Mouse (Mus musculus): ENCODE data around the gene Cntnap2.

Cntnap2 gene

DNA sequence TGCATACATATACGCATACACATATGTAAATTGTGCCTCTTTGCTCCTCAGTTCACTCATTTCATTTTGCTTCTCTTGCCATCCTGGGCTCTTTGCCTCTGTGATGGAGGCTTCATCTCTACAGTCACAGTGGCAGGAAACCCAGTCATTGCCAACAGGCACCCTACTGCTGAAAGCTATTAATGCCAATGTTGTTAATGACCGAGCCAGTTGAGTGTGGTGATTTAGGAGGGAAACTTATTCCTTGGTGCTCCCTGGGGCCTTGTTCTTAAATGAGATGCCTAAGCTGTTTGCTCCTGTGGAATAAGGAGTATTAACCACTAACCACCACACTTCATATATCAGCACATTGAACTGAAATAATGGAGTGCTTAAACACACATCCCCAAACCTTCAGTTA is 1640.2 kb downstream of the Cntnap2 start:
- DNase-seq (ENCODE audit: low read depth), result no peak

DNA sequence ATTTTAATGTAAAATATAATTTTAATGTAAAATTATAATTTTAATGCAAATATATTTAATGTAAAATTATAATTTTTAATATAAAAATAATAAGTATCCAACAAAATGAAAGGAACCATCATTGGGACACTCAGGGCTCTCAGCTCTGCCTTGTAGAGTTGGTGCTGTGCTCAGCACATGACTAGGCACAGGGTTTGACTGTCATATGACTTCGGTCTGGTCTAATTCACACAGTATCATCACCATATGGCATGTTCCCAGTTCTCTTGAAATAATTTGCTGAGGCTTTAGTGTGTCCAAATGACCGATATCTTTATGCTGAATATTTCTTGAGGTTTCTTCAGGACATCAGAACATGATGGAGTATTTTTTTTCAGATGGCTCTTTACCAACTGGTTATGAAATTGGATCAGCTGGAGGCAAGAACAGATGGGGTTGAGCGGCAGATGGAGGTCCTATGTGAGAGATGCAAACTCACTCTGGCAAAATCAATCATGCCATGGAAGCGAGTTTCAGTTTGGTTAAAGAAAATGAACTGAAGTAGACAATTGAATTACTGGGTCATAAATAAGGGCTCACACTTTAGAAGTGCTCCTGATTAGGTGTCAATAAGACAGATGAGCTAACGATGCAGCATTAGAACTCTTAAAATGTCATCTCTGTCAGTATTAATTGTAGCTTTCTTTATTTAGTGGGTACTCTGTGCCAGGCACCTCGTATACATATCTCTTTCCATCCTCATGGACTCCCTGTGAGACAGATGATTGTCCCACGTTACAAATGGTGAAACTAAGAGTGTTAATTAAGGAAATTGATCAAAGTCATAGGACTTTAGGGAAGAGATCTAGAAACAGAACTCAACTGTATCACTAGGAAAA is 1645.4 kb downstream of the Cntnap2 start:
- DNase-seq (ENCODE audit: low read depth), result no peak

DNA sequence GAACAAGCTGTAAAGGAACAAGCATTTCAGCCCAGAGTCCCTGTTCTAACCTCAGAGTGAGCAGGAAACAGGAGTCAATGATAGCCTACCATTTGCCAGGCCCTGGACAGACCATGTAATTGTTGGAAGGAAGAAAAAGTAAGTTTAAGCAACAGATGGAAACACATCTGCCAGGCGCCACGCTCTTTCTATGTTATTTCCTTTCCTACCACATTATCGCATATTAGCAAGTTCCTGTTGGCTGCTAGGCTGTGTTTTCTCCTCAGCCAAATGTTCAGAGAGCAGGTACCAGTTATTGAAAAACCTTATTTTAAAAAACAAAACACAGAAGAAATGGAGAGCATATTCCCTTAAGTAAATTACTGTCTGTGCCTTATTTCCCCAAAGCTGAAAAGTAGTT is 1646.8 kb downstream of the Cntnap2 start:
- no peak for DNase-seq (ENCODE audit: low read depth)

DNA sequence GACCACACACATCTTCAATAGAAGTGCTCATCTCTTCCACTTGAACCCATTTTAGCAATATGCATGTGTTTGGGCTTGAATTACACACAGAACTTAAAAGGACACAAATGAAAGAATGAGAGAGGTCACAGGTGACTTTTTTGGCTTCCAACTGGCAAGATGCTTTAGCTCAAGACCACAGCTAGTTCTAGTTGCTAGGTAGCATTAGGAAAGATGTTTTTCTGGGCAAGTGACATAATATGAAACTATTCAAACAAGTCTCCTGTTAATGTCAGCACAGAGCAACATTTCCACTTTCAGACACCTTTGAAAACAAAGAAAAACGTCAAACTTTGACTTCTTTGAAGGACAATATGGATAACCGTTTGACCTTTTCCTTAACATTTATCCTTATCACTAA is 1657.4 kb downstream of the Cntnap2 start:
- DNase-seq (ENCODE audit: low read depth), result no peak

DNA sequence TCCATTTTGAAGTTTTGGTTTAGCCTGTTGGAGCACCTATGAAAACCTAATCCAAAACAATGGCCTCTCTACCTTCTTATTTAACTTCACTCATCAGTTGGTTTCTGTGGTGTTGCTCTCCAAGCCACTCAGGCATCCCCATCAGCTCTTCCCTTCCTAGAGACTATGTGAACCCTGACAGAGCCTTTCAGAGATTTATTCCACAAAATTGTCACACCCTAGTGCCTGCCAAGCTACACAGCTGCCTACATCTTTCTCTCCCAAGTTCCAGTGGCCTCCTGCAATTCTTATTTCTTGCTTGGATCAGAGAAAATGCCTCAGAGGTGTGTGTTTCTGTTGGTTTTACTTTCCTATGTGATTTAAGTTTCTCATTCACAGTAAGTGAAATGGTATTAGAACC is 1674.6 kb downstream of the Cntnap2 start:
- DNase-seq (ENCODE audit: low read depth), result no peak

DNA sequence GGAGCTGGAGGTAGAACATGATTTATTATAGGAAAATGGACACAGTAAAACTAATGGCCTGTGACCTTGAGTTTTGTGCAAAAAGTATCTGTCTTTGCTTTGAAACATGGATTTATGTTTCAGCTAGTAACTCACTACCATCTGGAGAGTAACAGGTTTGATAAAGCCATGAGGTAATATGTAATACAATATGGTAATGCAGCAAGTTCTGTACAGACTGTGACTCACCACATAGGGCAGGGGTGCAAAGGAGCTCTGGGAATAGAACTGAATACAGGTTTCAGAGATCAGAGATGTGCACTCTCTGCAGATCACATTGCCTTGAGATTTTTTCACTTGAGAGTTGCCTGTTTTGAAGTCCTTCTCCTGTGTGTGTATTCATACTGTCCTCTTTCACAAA is 1689.3 kb downstream of the Cntnap2 start:
- no peak for DNase-seq (ENCODE audit: low read depth)

DNA sequence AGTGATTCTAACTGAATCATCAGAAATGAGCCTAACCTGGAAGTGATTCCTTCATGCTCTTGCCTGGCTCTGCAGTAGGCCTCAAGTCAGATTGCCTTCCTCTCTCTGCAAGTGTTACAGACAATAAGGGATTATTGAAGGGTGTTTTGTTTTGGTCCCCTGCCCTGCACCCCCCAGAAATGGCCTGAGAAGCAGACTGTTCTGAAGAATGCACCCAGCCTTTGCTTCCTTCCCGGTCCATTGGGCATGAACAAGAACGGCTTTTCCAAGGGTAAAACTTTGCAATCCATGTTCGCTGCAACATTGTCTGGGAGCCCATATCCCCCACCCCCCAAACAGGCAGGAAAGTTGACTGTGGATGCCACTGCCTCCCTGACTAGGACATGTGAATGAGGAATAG is 1704.3 kb downstream of the Cntnap2 start:
- DNase-seq (ENCODE audit: low read depth), result no peak

DNA sequence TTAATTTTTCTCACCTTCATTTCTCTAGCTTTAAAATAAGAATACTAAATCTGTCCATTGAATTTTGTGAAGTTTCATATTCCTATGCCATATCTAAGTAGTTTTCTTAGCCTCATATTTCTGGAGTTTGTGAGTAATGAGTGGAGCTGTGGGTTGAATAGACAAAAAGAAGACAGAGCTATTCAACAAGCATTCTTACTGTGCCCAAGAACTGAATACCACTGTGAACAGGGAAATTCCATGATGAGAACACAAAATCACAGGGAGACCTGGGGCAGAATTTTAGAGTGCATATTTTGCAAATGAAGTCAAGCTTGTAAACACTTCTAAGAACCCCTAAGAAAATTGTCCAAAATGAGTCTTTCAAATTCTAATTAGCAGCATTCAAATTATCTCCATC is 1715.4 kb downstream of the Cntnap2 start:
- no peak for DNase-seq (ENCODE audit: low read depth)

DNA sequence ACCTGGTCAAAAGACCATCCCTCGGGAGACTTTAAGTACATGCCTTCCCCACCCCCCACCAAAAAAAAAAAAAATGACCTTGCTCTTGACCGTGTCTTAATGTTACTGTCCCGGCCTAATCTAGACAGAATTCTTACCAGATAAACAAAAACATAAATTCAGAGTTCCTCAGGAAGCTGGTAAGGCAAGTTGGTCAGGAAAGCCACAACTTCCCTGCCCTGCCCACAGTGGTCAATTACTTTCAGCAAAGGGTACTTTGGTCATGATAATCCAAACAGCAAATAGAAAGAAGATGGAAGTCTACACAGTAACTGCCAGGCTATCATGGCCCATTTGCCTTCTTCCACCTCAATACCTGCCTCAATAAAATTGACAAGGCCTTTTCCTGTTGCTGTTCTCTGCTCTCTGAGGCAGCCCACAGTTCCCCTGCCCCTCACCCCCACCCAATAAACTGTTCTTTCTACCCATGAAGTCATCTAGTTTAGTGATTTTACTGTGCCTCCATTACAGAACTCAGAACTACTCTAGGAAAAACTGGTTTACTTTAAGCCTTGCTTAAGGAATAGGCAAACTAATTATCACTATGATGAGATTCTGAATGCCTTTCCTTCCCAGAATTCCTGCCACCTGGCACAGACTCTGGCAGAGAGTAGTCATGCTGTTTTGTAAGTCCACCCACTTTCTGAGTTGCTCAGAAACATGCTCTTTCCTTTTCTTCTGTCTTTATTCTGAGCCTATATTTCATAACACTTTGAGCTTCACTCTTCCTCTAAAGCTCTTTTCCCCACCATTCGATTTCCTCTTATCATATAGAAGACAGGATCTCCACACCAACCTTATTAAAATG is 1743.3 kb downstream of the Cntnap2 start:
- DNase-seq (ENCODE audit: low read depth), result no peak

DNA sequence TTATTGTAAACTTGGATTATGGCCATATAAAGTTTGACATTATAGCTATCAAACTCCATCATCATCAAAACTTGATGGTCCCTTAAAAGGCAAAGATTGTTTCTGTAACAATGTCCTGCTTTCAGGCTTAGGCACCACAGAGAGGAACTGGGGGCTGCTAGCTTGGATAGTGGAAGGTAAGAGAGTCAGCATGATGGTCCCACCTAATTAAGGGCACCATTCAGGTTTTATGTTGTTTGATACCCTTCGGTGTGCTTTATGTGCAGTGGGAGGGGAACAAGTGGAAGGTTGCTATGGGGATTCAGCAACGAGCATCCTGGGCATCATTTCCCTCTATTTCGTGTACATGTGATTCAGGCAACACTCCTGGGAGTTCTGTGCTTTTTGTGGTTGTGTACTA is 1797.5 kb downstream of the Cntnap2 start:
- DNase-seq (ENCODE audit: low read depth), result no peak

DNA sequence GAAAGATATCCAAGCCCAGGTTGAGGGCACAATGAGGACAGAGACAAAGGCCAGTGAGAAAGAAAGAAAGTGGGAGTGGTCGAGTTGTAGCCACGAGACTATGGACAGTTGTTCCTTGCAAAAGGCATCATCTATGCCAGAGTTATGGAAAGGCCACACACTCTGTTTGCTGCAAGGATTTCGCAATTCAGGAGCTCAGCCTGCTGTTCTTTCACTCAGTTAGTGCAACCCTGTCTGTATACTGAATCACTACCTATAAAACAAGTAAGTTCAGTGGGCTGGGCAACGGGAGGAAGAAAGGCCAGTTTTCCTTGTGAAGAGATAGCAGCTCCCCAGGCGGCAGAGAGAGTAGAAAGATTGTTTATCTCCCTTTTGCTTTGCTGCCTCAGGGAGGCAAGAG is 1801.9 kb downstream of the Cntnap2 start:
- no peak for DNase-seq (ENCODE audit: low read depth)

DNA sequence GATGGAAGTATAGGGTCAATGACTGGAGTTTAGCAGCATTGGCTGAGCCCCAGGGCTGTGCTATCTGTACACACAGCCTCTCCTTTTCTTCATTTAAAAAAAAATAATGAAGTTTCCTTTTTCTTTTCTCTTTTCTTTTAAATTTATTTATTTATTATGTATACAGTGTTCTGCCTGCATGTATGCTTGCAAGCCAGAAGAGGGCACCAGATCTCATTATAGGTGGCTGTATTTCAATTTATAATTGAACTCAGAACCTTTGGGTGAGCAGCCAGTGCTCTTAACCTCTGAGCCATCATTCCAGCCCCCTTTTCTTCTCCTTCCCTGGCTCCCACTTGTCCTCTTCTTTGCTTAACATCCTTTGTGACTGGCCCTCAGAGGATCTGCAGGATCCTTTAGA is 1807.2 kb downstream of the Cntnap2 start:
- DNase-seq (ENCODE audit: low read depth), result no peak

DNA sequence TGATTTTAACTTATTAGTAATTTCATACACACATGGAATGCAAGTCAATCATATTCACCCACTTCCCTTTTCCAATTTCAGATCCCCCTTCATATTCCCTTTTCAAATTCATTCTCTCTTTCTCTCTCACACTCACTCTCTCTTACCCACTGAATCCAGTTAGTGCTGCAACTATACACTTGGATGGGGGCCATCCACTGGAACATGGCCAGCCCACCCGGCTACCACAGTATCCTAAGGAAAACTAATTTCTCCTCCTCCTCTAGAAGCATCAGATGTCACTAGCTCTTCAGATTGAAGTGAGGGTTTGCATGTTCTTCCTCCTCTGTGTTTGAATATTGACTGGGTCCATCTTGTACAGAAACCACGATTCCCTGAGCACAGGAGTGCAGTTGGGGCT is 1827.1 kb downstream of the Cntnap2 start:
- no peak for DNase-seq (ENCODE audit: low read depth)

DNA sequence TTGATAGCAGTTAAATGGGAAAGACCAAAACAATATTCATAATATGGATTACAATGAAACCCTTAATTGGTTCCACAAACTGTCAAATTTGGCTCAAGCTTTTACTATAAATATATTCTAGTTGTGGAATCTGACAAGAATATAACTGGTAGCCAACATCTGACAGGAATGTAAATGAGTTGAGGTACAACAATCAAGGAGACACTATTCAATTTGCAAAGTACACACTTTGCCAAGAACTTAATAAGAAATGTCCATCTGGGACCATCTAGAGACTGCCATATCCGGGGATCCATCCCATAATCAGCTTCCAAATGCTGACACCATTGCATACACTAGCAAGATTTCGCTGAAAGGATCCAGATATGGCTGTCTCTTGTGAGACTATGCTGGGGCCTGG is 1850.0 kb downstream of the Cntnap2 start:
- no peak for DNase-seq (ENCODE audit: low read depth)

DNA sequence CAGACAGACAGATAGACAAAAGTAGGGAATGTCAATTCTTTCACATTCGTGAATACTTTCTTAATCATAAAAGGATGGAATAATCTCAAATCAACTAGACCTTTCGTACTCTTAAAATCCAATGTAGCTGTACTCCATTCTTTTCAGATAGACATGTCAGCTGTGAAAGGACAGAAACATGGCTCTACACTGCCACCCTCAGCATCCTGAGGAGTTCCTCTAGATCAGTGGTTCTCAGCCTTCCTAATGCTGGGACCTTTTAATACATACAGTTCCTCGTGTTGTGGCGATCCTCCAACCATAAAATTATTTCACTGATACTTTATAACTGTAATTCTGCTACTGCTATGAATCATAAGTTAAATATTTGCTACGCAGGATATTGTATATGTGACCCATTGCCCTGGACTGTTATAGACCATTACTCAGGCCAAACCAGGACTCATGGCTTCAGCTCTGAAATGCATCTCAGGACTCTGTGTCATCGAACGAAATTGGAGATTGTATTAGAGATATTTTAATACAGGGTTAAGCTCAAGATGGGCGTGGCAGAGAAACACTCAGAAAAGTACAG is 1859.6 kb downstream of the Cntnap2 start:
- no peak for DNase-seq (ENCODE audit: low read depth)

DNA sequence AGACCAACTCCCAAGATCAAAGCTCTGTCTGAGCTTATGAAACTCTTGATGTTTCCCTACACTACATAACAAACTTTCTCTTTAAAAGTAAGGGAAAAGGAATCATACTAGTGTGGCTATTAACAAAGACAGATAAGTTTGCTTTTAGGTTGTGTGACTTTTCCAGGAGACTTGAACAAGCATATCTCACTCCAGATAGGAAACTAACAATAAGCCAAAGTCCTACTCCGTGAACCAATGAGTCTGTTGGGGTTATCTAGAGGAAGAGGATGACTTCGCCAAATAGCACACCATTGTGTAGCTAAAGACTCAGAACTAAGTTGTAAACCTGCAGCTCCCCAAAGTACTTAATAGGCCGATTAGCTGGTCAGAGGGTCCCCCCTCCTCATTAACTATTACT is 1860.8 kb downstream of the Cntnap2 start:
- DNase-seq (ENCODE audit: low read depth), result no peak

DNA sequence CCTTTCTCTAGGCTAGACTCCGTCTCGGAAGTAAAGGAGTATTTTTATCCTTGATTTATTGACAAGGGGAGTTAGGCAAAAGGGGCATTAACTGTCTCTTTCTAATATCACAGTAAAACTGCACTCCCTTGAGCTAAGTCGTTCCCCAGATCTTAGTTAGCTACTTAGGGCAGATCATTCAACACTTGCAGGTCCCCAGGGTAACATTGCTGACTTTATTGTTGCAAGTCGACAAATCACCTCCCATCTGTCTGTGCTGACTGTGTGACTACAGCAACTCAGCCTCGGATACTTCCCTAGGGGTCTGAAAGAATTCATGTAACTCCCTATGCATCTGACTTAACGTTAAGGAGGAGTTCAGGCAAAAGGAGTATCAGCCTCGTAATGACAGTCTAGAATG is 1865.6 kb downstream of the Cntnap2 start:
- DNase-seq (ENCODE audit: low read depth), result no peak

DNA sequence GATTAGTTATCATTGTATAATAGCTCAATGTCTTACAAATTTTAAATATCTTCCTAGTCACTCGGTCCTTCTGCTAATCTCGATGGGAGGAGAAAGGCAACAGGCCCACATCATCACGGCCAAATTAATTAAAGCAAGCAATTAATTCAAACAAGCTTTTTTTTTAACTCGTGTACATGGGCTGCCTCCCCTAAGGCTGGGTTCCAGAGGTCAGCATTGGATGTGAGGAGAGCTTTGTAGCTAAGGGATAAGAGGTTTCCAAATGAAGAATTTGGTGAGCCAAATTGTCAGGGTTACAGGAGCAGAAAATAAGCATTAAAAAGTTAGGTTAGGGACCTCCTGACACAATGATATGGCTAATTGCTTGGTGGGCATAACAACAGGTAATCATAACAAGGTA is 1886.5 kb downstream of the Cntnap2 start:
- DNase-seq (ENCODE audit: low read depth), result no peak

DNA sequence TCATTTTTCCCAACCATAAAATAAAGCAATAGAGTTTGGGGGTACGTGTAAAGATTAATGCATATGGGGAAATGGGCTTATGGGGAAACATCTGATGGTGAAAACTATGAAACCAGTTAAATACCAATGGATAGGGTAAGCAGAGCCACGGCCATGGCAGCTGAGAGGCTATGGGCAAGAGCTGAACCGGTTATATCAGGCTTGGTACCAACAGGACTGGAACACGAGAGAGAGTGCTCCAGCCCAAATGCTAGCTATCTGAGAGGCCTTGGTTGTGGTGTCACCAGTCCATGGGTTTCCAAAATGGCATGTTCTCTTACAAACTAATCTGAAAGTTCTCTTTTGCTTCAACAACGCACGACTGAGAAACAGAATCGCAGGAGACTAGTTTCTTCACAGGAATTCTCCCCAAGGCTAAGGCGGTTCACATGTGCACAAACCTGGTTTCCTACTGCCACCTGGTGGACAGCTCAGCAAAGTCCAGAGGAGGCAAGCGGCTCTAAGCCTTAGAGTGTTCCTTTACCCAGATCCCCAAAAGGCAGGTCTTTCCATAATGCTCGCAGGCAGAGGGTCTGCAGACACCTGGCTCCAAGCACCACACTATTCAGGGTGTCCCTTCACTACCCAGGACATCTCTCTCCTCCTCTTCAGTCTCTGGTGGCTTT is 1902.0 kb downstream of the Cntnap2 start:
- DNase-seq (ENCODE audit: low read depth), result no peak

DNA sequence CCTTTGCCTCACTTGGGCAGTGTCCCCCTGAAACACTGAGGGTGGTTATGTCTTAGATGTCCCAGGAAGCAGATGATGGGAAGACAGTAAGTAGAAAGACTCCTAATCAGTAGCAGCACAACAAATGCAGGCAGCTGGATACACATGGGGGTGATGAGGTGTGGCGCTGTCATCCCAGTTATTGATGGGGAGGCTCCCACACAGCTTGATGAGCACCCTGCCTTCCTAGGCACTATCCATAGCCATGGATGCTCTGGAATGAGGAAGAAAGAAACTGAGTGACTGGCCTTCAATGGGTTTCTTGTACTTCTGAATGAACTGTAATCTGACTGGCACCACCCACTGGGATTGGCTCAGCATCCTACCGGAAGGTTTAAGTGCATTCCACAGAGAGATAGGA is 1904.1 kb downstream of the Cntnap2 start:
- DNase-seq (ENCODE audit: low read depth), result no peak

DNA sequence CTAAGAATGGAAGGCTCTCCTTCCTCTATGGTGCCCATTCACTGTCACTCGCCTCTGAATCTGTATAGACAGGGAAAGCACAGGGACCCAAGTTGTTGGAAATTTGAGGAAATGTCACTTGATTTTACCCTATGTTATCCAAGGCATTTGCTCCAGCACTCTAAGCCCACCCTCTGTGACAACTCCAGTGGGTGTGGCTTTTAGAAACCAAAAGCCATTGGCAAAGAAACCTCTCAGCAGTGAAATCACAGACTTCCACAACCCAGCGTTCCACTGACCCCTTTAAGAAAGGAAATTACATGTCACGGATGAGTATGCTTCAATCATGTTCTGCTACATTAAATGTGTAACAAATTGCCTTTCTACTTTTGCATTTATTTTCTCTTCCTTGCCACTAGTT is 1904.5 kb downstream of the Cntnap2 start:
- no peak for DNase-seq (ENCODE audit: low read depth)

DNA sequence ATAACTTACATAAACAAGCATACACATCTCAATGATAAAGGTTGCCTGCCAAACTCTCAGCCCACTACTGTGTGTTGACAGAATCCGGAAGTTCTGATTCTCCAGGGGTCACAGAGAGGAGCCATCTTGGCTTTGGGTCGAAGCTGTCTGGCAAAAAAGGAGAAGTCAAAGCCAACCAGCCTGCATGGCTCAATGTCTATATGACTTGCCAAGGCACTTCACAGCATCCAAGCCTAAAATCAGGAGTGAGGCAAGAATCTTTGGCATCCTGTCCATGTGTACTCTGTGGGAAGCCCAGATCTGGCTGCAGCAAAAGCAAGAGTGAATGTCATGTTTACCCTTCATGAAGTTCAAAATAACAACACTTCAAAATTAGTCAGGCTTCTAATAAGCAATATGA is 1913.5 kb downstream of the Cntnap2 start:
- no peak for DNase-seq (ENCODE audit: low read depth)
